Comparison of ENCODE assay signal across 18 mouse cellular contexts in the genomic region with DNA sequence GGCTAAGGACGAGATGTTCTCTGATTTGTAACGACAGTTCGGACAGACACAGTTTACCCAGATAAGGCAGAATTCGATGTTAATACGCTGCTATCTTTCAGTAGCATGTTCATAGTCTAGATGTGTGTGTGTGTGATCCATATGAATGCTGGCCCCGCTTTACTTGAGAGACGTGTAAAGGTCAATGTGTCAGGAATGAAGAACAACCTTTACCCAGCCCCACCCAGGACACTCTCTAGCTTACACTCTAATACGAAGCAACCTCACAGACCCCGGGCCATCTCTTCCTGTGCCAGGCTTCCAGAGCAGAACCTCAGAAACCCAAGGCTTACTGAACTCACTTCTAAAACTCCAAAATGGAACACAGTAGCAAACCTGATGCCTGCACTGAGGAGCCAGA. TPM values are rescaled to one million over a fixed set of nuclear protein-coding genes. Genes with fewer than 3 reads are reported as not detected.
"Had no signal": no experiment of that assay in that cellular context is flagged by ENCODE, and none has a peak within 500 bp of the region (broad histone marks: within the 10 kb centered on the region; RNA-seq: fewer than 3 reads in every experiment).

No protein-coding gene starts in this region.

- H3K27me3 ChIP-seq: limb, embryonic 15.5 days; neural tube, embryonic 12.5 days had no signal

- H3K4me1 ChIP-seq: limb, embryonic 15.5 days had no signal

- H3K9ac ChIP-seq: kidney, embryonic 15.5 days; limb, embryonic 15.5 days; lung, embryonic 14.5 days; neural tube, embryonic 12.5 days had no signal

- H3K4me2 ChIP-seq: kidney, embryonic 15.5 days; limb, embryonic 15.5 days; lung, embryonic 14.5 days; neural tube, embryonic 12.5 days had no signal

- H3K4me3 ChIP-seq: kidney, embryonic 15.5 days; limb, embryonic 15.5 days; midbrain, embryonic 10.5 days; neural tube, embryonic 12.5 days had no signal

- H3K36me3 ChIP-seq: kidney, embryonic 15.5 days; limb, embryonic 15.5 days; midbrain, embryonic 10.5 days; neural tube, embryonic 12.5 days had no signal

- DNase-seq: kidney, adult 2 months; kidney, postnatal 14 days; lung, embryonic 14.5 days; lung, postnatal 14 days; midbrain, embryonic 14.5 days; spleen, adult 18-20 months; thymus, adult 18-20 months; thymus, postnatal 14 days had no signal

- H3K27ac ChIP-seq: kidney, embryonic 15.5 days; limb, embryonic 15.5 days; midbrain, embryonic 10.5 days; neural tube, embryonic 12.5 days had no signal

- H3K9me3 ChIP-seq: kidney, embryonic 15.5 days; limb, embryonic 15.5 days; midbrain, embryonic 10.5 days; neural tube, embryonic 12.5 days had no signal

- ATAC-seq: inflammation-experienced regulatory T-cells, adult 6 months had no signal

RNA-seq across cellular contexts. Expression of a gene that starts 5.5 kb away (rescaled TPM):
- total RNA-seq: monocyte, adult 5-6 weeks; neutrophil, adult 5-6 weeks had no signal
- polyA plus RNA-seq: inflammation-experienced regulatory T-cells, adult 6 months; kidney, adult 2 months; kidney, embryonic 15.5 days; large intestine, adult 2 months; limb, embryonic 11.5 days; lung, embryonic 14.5 days; midbrain, embryonic 10.5 days; midbrain, embryonic 14.5 days; stomach, embryonic 14.5 days had no signal
